Mouse (Mus musculus) E14TG2a.4 (cell line): ENCODE data around the gene Fam53b.
A peak's percentile ranks its signal among the peaks of the same experiment; 100 is the strongest.

Experiments
- H3K27me3 ChIP-seq: 2 replicates; pipeline ENCODE4 v1.6.1; 2014; ENCODE audit warnings: low read length, control low read depth; ENCODE audit not compliant: insufficient read depth
- H3K36me3 ChIP-seq: 2 replicates; pipeline ENCODE4 v1.6.1; 2014; ENCODE audit warnings: low read length, control low read depth; ENCODE audit not compliant: insufficient read depth
- H3K4me1 ChIP-seq: replicated peaks from 2 replicates; pipeline ENCODE4 v1.6.1; 2014; ENCODE audit warnings: low read depth, low read length, control low read depth
- H3K4me3 ChIP-seq: replicated peaks from 2 replicates; pipeline ENCODE4 v1.5.1; 2014; ENCODE audit warnings: mild to moderate bottlenecking, low read length
- H3K9me3 ChIP-seq: 2 replicates; pipeline ENCODE4 v1.6.1; 2014; ENCODE audit warnings: low read length, control low read depth
- CTCF ChIP-seq: conservative IDR thresholded peaks from 2 replicates; pipeline ENCODE4 v1.5.1; 2014; ENCODE audit warnings: low read length
- NANOG ChIP-seq: IDR thresholded peaks from 2 replicates; pipeline ENCODE4 v1.6.1; 2014; ENCODE audit warnings: borderline replicate concordance, low read length, mixed read lengths
- POU5F1 ChIP-seq: IDR thresholded peaks from 2 replicates; pipeline ENCODE4 v1.6.1; 2014; ENCODE audit warnings: low read length, borderline replicate concordance

The Fam53b gene

GRCm38 (mm10) chr7:132801509-132801908 is 12.2 kb downstream of the Fam53b start:
- peaks cover 12% of the 10 kb centered on the region; the same call in 1 of the 2 replicates for H3K36me3 ChIP-seq

GRCm38 (mm10) chr7:132800868-132801267 is 12.8 kb downstream of the Fam53b start:
- Histone ChIP-seq H3K9me3 (no peaks in the 10 kb centered on the region), H3K4me3 (no peak overlapping the region), H3K4me1 (peaks cover 58% of the 10 kb centered on the region), H3K27me3 (no peaks in the 10 kb centered on the region; the same call in 1 of the 2 replicates), H3K36me3 (peaks cover 12% of the 10 kb centered on the region; the same call in 1 of the 2 replicates)
- TF ChIP-seq CTCF (no peak), POU5F1 (no peak), NANOG (no peak)

More at GRCm38 (mm10) chr7:132801509-132801908, 12.2 kb downstream of the Fam53b start:
- H3K4me3 ChIP-seq: no peak overlapping the region
- H3K27me3 ChIP-seq: no peaks in the 10 kb centered on the region; the same call in 1 of the 2 replicates
- peaks cover 64% of the 10 kb centered on the region for H3K4me1 ChIP-seq
- TF ChIP-seq CTCF (no peak), NANOG (no peak), POU5F1 (no peak)
- no peaks in the 10 kb centered on the region for H3K9me3 ChIP-seq

- peaks cover 52% of the 10 kb centered on the region for H3K4me1 ChIP-seq
- TF ChIP-seq NANOG (no peak), POU5F1 (no peak), CTCF (no peak)
- H3K9me3 ChIP-seq: no peaks in the 10 kb centered on the region
- no peak overlapping the region for H3K4me3 ChIP-seq
- peaks cover 8% of the 10 kb centered on the region; the same call in 1 of the 2 replicates for H3K36me3 ChIP-seq
- H3K27me3 ChIP-seq: 0 out of 2 replicates have a peak, but pooled peaks cover under 1% of the 10 kb centered on the region
These were observed 14.3 kb downstream of the Fam53b start for GRCm38 (mm10) chr7:132799119-132800016.

- TF ChIP-seq NANOG: no peak
- TF ChIP-seq POU5F1: no peak
- no peak for TF ChIP-seq CTCF
- Histone ChIP-seq H3K4me1 (peaks cover 28% of the 10 kb centered on the region), H3K4me3 (no peak overlapping the region), H3K36me3 (no peaks in the 10 kb centered on the region; the same call in none of the 2 replicates), H3K27me3 (peaks cover 6% of the 10 kb centered on the region; the same call in 1 of the 2 replicates), H3K9me3 (no peaks in the 10 kb centered on the region)
These were observed 18.5 kb downstream of the Fam53b start for GRCm38 (mm10) chr7:132795141-132795540.

- Histone ChIP-seq H3K4me3 (no peak overlapping the region), H3K36me3 (no peaks in the 10 kb centered on the region; the same call in none of the 2 replicates), H3K27me3 (peaks cover 6% of the 10 kb centered on the region; the same call in 1 of the 2 replicates), H3K4me1 (peaks cover 26% of the 10 kb centered on the region), H3K9me3 (no peaks in the 10 kb centered on the region)
- no peak for TF ChIP-seq NANOG
- no peak for TF ChIP-seq CTCF
- TF ChIP-seq POU5F1: no peak
These were observed 20.2 kb downstream of the Fam53b start for GRCm38 (mm10) chr7:132793467-132793866.

GRCm38 (mm10) chr7:132790447-132791219 is 23.1 kb downstream of the Fam53b start:
- H3K4me3 ChIP-seq: peak overlapping the region; percentile 20; the same call in 1 of the 2 replicates
- H3K27me3 ChIP-seq: peaks cover 6% of the 10 kb centered on the region; the same call in 1 of the 2 replicates
- TF ChIP-seq NANOG (no peak), CTCF (no peak), POU5F1 (no peak)
- H3K36me3 ChIP-seq: no peaks in the 10 kb centered on the region; the same call in 1 of the 2 replicates
- H3K4me1 ChIP-seq: peaks cover 33% of the 10 kb centered on the region
- H3K9me3 ChIP-seq: no peaks in the 10 kb centered on the region

- peaks cover 33% of the 10 kb centered on the region for H3K4me1 ChIP-seq
- no peak overlapping the region for H3K4me3 ChIP-seq
- no peaks in the 10 kb centered on the region for H3K9me3 ChIP-seq
- TF ChIP-seq POU5F1: no peak
- no peak for TF ChIP-seq NANOG
- no peak for TF ChIP-seq CTCF
- peaks cover 2% of the 10 kb centered on the region; the same call in 1 of the 2 replicates for H3K27me3 ChIP-seq
- no peaks in the 10 kb centered on the region; the same call in 1 of the 2 replicates for H3K36me3 ChIP-seq
These were observed 24.9 kb downstream of the Fam53b start for GRCm38 (mm10) chr7:132788826-132789225.
